Mouse (Mus musculus): ENCODE measurements around the gene Nkx6-2. TPM values are rescaled to one million over a fixed set of nuclear protein-coding genes. Genes with fewer than 3 reads are reported as not detected.
A peak's percentile ranks its signal among the peaks of the same experiment; 100 is the strongest.

Nkx6-2 gene
- polyA plus RNA-seq, 1 experiment from 2014 or later = 9.8 TPM

- WGBS = 94% methylated on average over 2 of the region's 2 CpGs
- no peaks in the 10 kb centered on the region for H3K4me1 ChIP-seq (ENCODE audit: control insufficient read depth, insufficient read depth, low read depth, low read length)
- no peak overlapping the region for H3K27ac ChIP-seq (ENCODE audit: low read depth, low read length)
- no peak overlapping the region for H3K4me2 ChIP-seq (ENCODE audit: low read length)
- ATAC-seq = no peak
- H3K36me3 ChIP-seq (ENCODE audit: control insufficient read depth, insufficient read depth, low read length) = no peaks in the 10 kb centered on the region
- H3K9me3 ChIP-seq (ENCODE audit: control insufficient read depth, low read length) = no peaks in the 10 kb centered on the region
- H3K27me3 ChIP-seq (replicated peaks; ENCODE audit: control insufficient read depth, insufficient read depth, low read length) = peaks cover 71% of the 10 kb centered on the region
- no peak overlapping the region for H3K9ac ChIP-seq (ENCODE audit: low read depth, low read length)
- no peak overlapping the region for H3K4me3 ChIP-seq (ENCODE audit: low read length)
These were observed 45.8 kb downstream of the Nkx6-2 start for GRCm38 (mm10) chr7:139536831-139537230.

- no peaks in the 10 kb centered on the region for H3K9me3 ChIP-seq (ENCODE audit: control insufficient read depth, low read length)
- ATAC-seq = no peak
- H3K4me2 ChIP-seq (ENCODE audit: low read length) = no peak overlapping the region
- no peak overlapping the region for H3K27ac ChIP-seq (ENCODE audit: low read depth, low read length)
- no peak overlapping the region for H3K4me3 ChIP-seq (ENCODE audit: low read length)
- peaks cover 71% of the 10 kb centered on the region for H3K27me3 ChIP-seq (replicated peaks; ENCODE audit: control insufficient read depth, insufficient read depth, low read length)
- no peaks in the 10 kb centered on the region for H3K36me3 ChIP-seq (ENCODE audit: control insufficient read depth, insufficient read depth, low read length)
- H3K9ac ChIP-seq (ENCODE audit: low read depth, low read length) = no peak overlapping the region
- WGBS = 78% methylated on average over 5 of the region's 5 CpGs
- no peaks in the 10 kb centered on the region for H3K4me1 ChIP-seq (ENCODE audit: control insufficient read depth, insufficient read depth, low read depth, low read length)
These were observed 46.3 kb downstream of the Nkx6-2 start for GRCm38 (mm10) chr7:139536331-139536730.

- no peak overlapping the region for H3K4me2 ChIP-seq (ENCODE audit: low read length)
- H3K27ac ChIP-seq (ENCODE audit: low read depth, low read length) = no peak overlapping the region
- no peaks in the 10 kb centered on the region for H3K9me3 ChIP-seq (ENCODE audit: control insufficient read depth, low read length)
- H3K4me1 ChIP-seq (ENCODE audit: control insufficient read depth, insufficient read depth, low read depth, low read length) = peaks cover 2% of the 10 kb centered on the region
- no peak overlapping the region for H3K9ac ChIP-seq (ENCODE audit: low read depth, low read length)
- 50% methylated on average over 4 of the region's 4 CpGs for WGBS
- H3K4me3 ChIP-seq (ENCODE audit: low read length) = no peak overlapping the region
- ATAC-seq = no peak
- H3K36me3 ChIP-seq (ENCODE audit: control insufficient read depth, insufficient read depth, low read length) = no peaks in the 10 kb centered on the region
- peaks cover 66% of the 10 kb centered on the region for H3K27me3 ChIP-seq (replicated peaks; ENCODE audit: control insufficient read depth, insufficient read depth, low read length)
These were observed 51.2 kb downstream of the Nkx6-2 start for GRCm38 (mm10) chr7:139531428-139531801.

- Histone ChIP-seq H3K9ac (ENCODE audit: low read depth, low read length) (no peak overlapping the region), H3K9me3 (ENCODE audit: control insufficient read depth, low read length) (no peaks in the 10 kb centered on the region)
- WGBS = 30% methylated on average over 16 of the region's 16 CpGs
These were observed 51.8 kb downstream of the Nkx6-2 start for GRCm38 (mm10) chr7:139530591-139531427.

More at GRCm38 (mm10) chr7:139530591-139531427, 51.8 kb downstream of the Nkx6-2 start:
- Histone ChIP-seq H3K4me3 (ENCODE audit: low read length) (no peak overlapping the region), H3K27me3 (replicated peaks; ENCODE audit: control insufficient read depth, insufficient read depth, low read length) (peaks cover 66% of the 10 kb centered on the region), H3K4me1 (ENCODE audit: control insufficient read depth, insufficient read depth, low read depth, low read length) (peaks cover 2% of the 10 kb centered on the region), H3K27ac (ENCODE audit: low read depth, low read length) (no peak overlapping the region), H3K4me2 (ENCODE audit: low read length) (no peak overlapping the region), H3K36me3 (ENCODE audit: control insufficient read depth, insufficient read depth, low read length) (peaks cover 5% of the 10 kb centered on the region)
- ATAC-seq = peak; percentile 91

Other genes starting within 250 kb of the Nkx6-2 start
- 17.4 and 18.8 TPM in 2 replicates for gene Inpp5a, start 193.7 kb downstream of the Nkx6-2 start, polyA plus RNA-seq (2015; fragmentation: Nextera tagmentation; extraction: Ambion mirVana)
- 3.4 and 3.7 TPM in 2 replicates for gene Cfap46, start 101.0 kb upstream of the Nkx6-2 start, polyA plus RNA-seq (2015; fragmentation: Nextera tagmentation; extraction: Ambion mirVana)

Measured in hindbrain, embryonic 16.5 days (tissue).